Mouse (Mus musculus): Measurements from ENCODE around the gene Eif2d.

Gene Eif2d

GRCm38 (mm10) chr1:131185821-131186506, 33.0 kb downstream of the Eif2d start:
- Histone ChIP-seq H3K36me3 (ENCODE audit: control insufficient read depth, insufficient read depth, low read length, poor library complexity, severe bottlenecking) (peaks cover 1% of the 10 kb centered on the region), H3K27me3 (ENCODE audit: control insufficient read depth, insufficient read depth, low read length, poor library complexity, severe bottlenecking) (no peaks in the 10 kb centered on the region)
- DNase-seq (ENCODE audit: low read depth, low spot score) = no peak

GRCm38 (mm10) chr1:131186995-131187394, 34.0 kb downstream of the Eif2d start:
- no peak for DNase-seq (ENCODE audit: low read depth, low spot score)
- Histone ChIP-seq H3K27me3 (ENCODE audit: control insufficient read depth, insufficient read depth, low read length, poor library complexity, severe bottlenecking) (no peaks in the 10 kb centered on the region), H3K36me3 (ENCODE audit: control insufficient read depth, insufficient read depth, low read length, poor library complexity, severe bottlenecking) (peaks cover 1% of the 10 kb centered on the region)

- Histone ChIP-seq H3K36me3 (ENCODE audit: control insufficient read depth, insufficient read depth, low read length, poor library complexity, severe bottlenecking) (no peaks in the 10 kb centered on the region; the same call in none of the 2 replicates), H3K27me3 (ENCODE audit: control insufficient read depth, insufficient read depth, low read length, poor library complexity, severe bottlenecking) (no peaks in the 10 kb centered on the region)
- no peak for DNase-seq (ENCODE audit: low read depth, low spot score)
Measured at GRCm38 (mm10) chr1:131187856-131188255, 34.9 kb downstream of the Eif2d start.

DNA sequence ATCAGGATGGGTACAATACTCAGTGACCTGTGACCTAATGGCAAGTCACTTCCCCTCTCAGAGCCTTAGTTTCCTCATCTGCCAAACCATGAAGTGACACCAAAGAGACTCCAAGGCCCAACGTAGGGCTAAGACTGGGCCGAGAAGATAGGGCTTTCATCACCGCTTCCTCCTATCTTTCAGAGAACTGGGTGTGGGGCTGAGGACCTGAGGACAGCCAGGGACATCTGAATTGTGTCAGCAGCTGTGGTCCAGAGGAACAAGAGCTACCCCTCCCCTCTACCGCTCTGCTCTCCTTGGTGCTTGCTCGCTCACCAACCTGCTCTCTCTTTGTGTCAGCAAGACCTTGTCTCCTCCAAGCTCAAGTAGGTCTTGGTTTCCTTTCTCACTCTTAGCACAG, 35.7 kb downstream of the Eif2d start:
- Histone ChIP-seq H3K27me3 (ENCODE audit: control insufficient read depth, insufficient read depth, low read length, poor library complexity, severe bottlenecking) (no peaks in the 10 kb centered on the region), H3K36me3 (ENCODE audit: control insufficient read depth, insufficient read depth, low read length, poor library complexity, severe bottlenecking) (no peaks in the 10 kb centered on the region; the same call in none of the 2 replicates)
- DNase-seq (ENCODE audit: low read depth, low spot score) = peak; percentile 54

- H3K36me3 ChIP-seq (ENCODE audit: control insufficient read depth, insufficient read depth, low read length, poor library complexity, severe bottlenecking) = no peaks in the 10 kb centered on the region; the same call in none of the 2 replicates
- no peak for DNase-seq (ENCODE audit: low read depth, low spot score)
- H3K27me3 ChIP-seq (ENCODE audit: control insufficient read depth, insufficient read depth, low read length, poor library complexity, severe bottlenecking) = no peaks in the 10 kb centered on the region
Measured at GRCm38 (mm10) chr1:131193746-131194145, 40.8 kb downstream of the Eif2d start.

GRCm38 (mm10) chr1:131195653-131196052, 42.7 kb downstream of the Eif2d start:
- DNase-seq (ENCODE audit: low read depth, low spot score) = no peak
- Histone ChIP-seq H3K36me3 (ENCODE audit: control insufficient read depth, insufficient read depth, low read length, poor library complexity, severe bottlenecking) (no peaks in the 10 kb centered on the region; the same call in 1 of the 2 replicates), H3K27me3 (ENCODE audit: control insufficient read depth, insufficient read depth, low read length, poor library complexity, severe bottlenecking) (no peaks in the 10 kb centered on the region)

DNA sequence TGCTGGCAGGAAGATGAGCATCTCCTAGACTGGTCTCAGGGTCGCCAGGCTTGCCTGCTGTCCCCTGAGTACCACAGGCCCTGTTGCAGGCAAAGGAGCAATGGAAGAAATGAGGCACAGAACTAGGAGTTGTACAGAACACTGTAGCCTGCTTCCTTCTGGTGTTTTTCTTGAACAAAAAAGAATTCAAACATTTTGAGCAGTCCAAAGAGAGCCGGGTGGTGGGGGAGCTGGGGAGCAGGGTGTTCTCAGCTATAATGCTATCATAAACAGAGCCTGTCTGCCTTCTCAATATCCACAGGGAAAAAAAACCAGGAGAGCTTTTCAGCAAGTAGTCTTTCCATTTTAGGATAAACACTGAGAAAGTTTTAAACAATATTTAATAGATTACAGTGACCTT, 43.1 kb downstream of the Eif2d start:
- H3K36me3 ChIP-seq (ENCODE audit: control insufficient read depth, insufficient read depth, low read length, poor library complexity, severe bottlenecking) = no peaks in the 10 kb centered on the region; the same call in 1 of the 2 replicates
- H3K27me3 ChIP-seq (ENCODE audit: control insufficient read depth, insufficient read depth, low read length, poor library complexity, severe bottlenecking) = no peaks in the 10 kb centered on the region
- no peak for DNase-seq (ENCODE audit: low read depth, low spot score)

DNA sequence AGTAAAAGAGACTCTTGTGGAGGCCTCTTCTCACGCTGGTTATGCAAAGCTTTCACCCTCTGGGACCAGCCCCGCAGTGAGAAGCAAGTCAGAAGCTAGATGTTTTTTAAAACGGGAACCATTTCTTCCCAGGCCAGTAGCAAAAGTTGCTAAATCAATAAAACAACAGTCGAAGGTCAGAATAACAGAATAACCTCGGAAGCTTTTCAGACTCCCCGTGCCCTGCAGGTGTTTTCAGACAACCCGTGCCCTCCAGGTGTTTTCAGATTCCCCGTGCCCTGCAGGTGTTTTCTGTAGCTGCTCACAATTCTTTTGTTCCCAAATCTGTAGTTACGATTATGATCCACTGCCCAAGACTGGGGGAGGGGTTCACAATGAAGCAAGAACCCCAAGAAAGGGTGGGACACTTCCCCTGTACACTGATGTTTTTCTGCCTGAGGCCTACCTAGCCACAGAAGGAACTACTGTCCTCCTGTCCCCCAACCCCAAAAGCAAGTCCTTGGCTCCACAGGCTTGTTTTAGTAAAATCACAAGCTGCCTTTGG, 45.5 kb downstream of the Eif2d start:
- Histone ChIP-seq H3K36me3 (ENCODE audit: control insufficient read depth, insufficient read depth, low read length, poor library complexity, severe bottlenecking) (no peaks in the 10 kb centered on the region; the same call in 1 of the 2 replicates), H3K27me3 (ENCODE audit: control insufficient read depth, insufficient read depth, low read length, poor library complexity, severe bottlenecking) (no peaks in the 10 kb centered on the region)
- DNase-seq (ENCODE audit: low read depth, low spot score) = peak; percentile 34

DNA sequence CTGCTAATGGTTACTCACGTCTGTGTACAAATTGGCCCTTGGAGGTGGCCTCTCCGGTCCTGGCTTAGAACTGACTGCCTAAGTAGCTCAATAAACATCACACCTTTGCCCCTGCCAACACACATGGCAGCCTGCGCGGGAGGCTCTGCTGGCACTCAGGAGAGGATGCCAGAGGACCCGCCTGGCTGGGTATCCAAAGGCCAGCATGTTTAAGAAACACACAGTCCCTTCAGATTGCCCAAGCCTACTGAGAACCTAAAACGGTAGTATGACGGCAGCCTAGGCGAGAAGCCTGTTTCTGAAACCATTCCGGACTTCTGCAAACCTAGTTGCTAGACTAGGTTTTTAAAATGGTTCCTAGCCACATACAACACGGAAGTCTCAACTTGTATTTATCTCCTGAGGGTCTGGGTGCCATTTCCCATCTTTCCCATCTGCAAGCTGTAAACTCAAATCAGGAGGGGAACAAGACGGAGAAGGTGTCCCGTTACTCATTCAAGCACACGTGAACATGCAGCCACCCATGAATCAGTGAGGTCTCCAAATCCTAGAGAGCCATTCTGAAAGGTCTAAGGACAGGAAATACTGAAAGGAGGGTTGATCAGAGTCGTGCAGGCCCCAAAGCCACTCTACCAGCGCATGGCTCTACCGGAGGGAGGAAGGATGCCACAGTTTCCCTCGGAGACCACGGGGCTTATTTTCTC, 46.3 kb downstream of the Eif2d start:
- H3K27me3 ChIP-seq (ENCODE audit: control insufficient read depth, insufficient read depth, low read length, poor library complexity, severe bottlenecking) = no peaks in the 10 kb centered on the region
- peak; percentile 70 for DNase-seq (ENCODE audit: low read depth, low spot score)
- no peaks in the 10 kb centered on the region; the same call in 1 of the 2 replicates for H3K36me3 ChIP-seq (ENCODE audit: control insufficient read depth, insufficient read depth, low read length, poor library complexity, severe bottlenecking)

- no peaks in the 10 kb centered on the region for H3K27me3 ChIP-seq (ENCODE audit: control insufficient read depth, insufficient read depth, low read length, poor library complexity, severe bottlenecking)
- no peaks in the 10 kb centered on the region; the same call in 1 of the 2 replicates for H3K36me3 ChIP-seq (ENCODE audit: control insufficient read depth, insufficient read depth, low read length, poor library complexity, severe bottlenecking)
- DNase-seq (ENCODE audit: low read depth, low spot score) = peak; percentile 92
Measured at GRCm38 (mm10) chr1:131199976-131200375, 47.0 kb downstream of the Eif2d start.

DNA sequence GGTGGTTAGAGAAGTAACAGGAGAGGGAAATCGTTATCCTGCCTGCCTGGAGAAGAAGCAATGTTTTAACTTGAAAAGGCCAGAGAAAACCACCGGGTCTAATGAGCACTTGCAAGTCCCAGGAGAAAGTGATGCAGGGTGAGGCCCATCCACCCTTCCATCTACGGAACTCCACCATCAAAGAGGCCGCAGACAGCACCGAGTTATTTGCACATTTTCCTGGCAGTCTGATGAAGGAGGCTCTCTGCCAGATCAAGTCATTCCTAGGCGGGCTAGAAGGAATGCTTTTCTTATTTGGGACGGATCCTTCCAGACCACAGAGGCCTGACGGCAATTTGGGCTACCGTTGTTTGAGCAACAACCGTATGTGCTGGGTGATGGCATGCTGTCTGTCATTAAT, 47.6 kb downstream of the Eif2d start:
- Histone ChIP-seq H3K36me3 (ENCODE audit: control insufficient read depth, insufficient read depth, low read length, poor library complexity, severe bottlenecking) (no peaks in the 10 kb centered on the region), H3K27me3 (ENCODE audit: control insufficient read depth, insufficient read depth, low read length, poor library complexity, severe bottlenecking) (no peaks in the 10 kb centered on the region)
- DNase-seq (ENCODE audit: low read depth, low spot score) = no peak

DNA sequence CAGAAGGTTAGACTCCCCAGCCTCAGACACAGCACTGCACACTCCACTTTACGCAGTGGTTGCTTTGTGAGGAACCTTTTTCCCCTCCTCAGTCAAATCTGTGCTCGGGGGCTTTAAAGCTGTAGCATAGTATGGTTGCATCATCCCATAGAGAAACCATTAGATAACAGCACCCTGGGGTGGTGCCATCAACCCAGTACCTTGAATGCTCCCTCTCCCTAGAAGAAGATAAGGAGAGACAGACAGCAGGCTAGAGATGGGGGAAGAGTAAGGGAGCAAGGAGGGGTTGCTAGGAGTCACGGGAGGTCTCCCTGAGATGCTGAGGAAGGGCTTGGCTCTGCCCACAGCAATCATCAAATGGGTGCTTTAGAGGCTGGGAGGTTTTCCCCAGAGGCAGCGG, 48.4 kb downstream of the Eif2d start:
- DNase-seq (ENCODE audit: low read depth, low spot score) = no peak
- Histone ChIP-seq H3K27me3 (ENCODE audit: control insufficient read depth, insufficient read depth, low read length, poor library complexity, severe bottlenecking) (no peaks in the 10 kb centered on the region), H3K36me3 (ENCODE audit: control insufficient read depth, insufficient read depth, low read length, poor library complexity, severe bottlenecking) (no peaks in the 10 kb centered on the region)

GRCm38 (mm10) chr1:131204461-131204860, 51.5 kb downstream of the Eif2d start:
- DNase-seq (ENCODE audit: low read depth, low spot score) = peak; percentile 68
- Histone ChIP-seq H3K36me3 (ENCODE audit: control insufficient read depth, insufficient read depth, low read length, poor library complexity, severe bottlenecking) (no peaks in the 10 kb centered on the region), H3K27me3 (ENCODE audit: control insufficient read depth, insufficient read depth, low read length, poor library complexity, severe bottlenecking) (no peaks in the 10 kb centered on the region)

DNA sequence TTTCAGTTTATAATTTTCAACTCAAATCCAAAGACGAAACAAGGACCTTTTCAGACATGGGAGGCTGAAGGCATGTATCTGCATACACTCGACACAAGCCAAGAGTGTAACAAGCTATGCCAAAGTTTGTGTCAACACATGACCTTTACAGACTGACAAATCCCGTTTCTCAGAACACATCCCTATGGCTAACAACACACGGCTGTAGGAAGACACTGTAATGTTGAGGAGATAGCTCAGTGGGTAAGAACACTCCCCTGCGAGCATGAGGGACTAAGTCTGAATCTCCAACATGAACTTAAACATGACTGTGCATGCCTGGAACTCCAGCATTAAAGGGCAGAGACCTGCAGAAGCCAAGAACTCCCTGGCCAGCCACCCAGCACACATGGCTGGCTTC, 53.4 kb downstream of the Eif2d start:
- no peak for DNase-seq (ENCODE audit: low read depth, low spot score)

GRCm38 (mm10) chr1:131207531-131207930, 54.5 kb downstream of the Eif2d start:
- DNase-seq (ENCODE audit: low read depth, low spot score) = peak; percentile 81
- Histone ChIP-seq H3K27me3 (ENCODE audit: control insufficient read depth, insufficient read depth, low read length, poor library complexity, severe bottlenecking) (no peaks in the 10 kb centered on the region), H3K36me3 (ENCODE audit: control insufficient read depth, insufficient read depth, low read length, poor library complexity, severe bottlenecking) (no peaks in the 10 kb centered on the region)

More for the DNA sequence above, 53.4 kb downstream of the Eif2d start:
- Histone ChIP-seq H3K36me3 (ENCODE audit: control insufficient read depth, insufficient read depth, low read length, poor library complexity, severe bottlenecking) (no peaks in the 10 kb centered on the region), H3K27me3 (ENCODE audit: control insufficient read depth, insufficient read depth, low read length, poor library complexity, severe bottlenecking) (no peaks in the 10 kb centered on the region)
